Mouse (Mus musculus) thymus, adult 2 months (tissue): Measurements from ENCODE around the gene Ntm.

Experiments used
- CTCF ChIP-seq: fragments of 200-500 bp; IDR thresholded peaks from 2 replicates; pipeline ENCODE4 v1.5.1; 2012; ENCODE audit warnings: mild to moderate bottlenecking, control low read depth, low read length, moderate library complexity, borderline replicate concordance; ENCODE audit not compliant: control insufficient read depth, poor library complexity, insufficient read depth; ENCODE audit errors: extremely low read depth
- POLR2A ChIP-seq: fragments of 200-500 bp; IDR thresholded peaks from 2 replicates; pipeline ENCODE4 v1.6.1; 2012; ENCODE audit warnings: mild to moderate bottlenecking, low read length, control low read depth, moderate library complexity; ENCODE audit not compliant: control insufficient read depth, poor library complexity, insufficient read depth; ENCODE audit errors: extremely low read depth

DNA sequence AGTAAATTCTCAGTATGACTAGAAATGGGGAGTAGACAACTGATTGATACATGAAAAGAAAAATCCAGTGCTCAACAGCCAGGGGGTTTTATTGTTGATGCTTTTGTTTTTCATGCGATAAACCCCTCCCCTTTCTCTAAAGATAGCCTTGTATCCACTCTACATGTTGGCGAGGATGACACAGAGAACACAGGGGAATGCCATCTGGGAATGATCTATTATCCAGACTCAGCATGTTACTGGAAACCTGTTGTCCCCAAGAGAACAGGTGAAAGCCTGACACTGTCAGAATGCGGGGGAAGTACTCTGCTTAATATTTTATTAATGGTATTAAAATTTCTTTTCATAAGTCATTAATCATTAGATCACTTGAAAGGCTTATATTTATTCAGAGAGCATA lies 690.1 kb downstream of the Ntm start:
- no peak for TF ChIP-seq CTCF
- TF ChIP-seq POLR2A = no peak
